Mouse (Mus musculus): ENCODE data around the gene 4930452B06Rik. TPM values are rescaled to one million over a fixed set of nuclear protein-coding genes. Genes with fewer than 3 reads are reported as not detected.

4930452B06Rik gene
- total RNA-seq, 2 experiments from 2014 or later: not detected

DNA sequence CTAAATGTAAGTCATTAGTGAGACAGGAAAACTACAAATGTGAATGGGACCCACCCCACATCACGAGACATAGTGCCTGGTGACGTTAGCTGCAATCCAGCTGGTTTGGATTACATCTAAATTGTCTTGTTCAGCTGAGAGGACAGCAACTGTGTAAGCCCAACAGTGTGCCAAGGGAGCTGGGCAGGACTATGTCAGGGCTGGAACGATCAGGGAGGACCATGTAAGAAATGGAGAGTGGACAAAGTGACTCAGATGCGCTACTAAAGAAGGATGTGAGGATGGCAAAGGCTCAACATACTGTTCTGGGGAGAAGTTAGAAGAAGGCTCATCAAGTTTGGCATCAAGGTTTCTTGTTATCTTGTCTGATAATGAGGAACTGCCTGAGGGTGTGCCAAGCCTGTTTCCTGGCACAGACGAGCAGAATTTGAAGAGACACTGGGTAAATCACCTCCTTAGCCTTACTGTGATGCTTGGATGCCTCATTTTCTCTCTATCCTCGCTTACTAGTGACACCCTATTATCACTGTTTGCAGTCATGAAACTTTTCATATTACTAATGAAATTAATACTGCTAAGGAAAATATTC lies 203.6 kb downstream of the 4930452B06Rik start:
- no peak for ATAC-seq (replicated peaks; ENCODE audit: poor library complexity, severe bottlenecking)

GRCm38 (mm10) chr14:8460226-8461129 lies 205.6 kb downstream of the 4930452B06Rik start:
- ATAC-seq (replicated peaks; ENCODE audit: poor library complexity, severe bottlenecking): peak; percentile 72

DNA sequence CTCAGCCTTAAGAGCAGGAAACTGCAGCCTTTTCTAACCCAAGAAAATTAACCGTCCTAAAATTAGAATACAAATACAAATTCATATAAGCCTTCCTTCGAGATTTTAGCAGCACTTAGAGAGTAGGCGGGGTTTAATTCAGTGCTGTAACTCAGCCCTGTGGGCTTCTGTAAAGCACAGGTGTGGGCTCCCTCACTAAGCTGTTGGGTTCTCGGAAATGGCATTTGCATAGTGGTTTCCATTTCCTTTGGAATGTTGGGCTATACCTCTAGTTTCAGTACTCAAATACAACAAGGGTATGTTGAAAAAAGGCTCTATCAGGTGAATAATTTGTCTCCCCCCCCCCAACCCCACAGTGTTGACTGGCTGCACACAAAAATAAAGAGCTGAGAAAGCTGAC lies 206.3 kb downstream of the 4930452B06Rik start:
- ATAC-seq (replicated peaks; ENCODE audit: poor library complexity, severe bottlenecking): no peak

DNA sequence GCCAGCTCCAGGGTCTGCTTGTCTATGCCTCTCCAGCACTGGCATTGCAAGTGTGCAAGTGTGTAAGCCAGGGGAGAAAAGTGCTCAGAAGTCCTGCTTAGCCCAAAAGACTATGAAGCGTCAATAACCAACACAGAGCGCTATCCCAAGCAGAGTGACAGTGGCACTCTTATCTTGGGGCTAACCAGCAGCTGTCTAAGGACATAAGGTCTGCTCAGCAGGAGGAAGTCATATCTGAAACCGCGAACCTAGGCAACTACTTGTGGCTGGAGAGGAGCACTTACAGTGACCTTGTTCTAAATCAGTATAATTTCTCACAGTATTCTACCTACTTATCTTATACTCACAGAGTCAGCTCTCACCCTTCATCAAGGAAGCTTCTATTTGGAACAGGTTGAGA lies 214.9 kb downstream of the 4930452B06Rik start:
- no peak for ATAC-seq (replicated peaks; ENCODE audit: poor library complexity, severe bottlenecking)

DNA sequence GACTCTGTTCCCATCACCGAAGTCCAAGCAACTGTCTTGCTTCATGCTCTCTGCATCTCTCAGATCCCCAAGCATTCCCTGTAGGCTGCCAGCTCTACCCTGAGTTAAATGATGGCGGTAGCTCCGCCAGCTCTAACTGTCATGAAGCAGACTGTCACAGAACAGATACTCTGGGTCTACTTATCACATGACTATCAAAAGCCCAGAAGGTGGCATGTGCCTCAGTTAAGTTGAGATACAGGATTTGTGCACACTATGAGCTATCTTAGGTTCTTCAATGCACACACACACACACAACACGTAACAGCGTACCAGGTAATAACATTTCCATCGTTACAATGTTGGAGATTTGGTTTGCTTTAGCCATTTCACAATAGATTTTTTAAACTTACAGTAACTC lies 215.7 kb downstream of the 4930452B06Rik start:
- no peak for ATAC-seq (replicated peaks; ENCODE audit: poor library complexity, severe bottlenecking)

DNA sequence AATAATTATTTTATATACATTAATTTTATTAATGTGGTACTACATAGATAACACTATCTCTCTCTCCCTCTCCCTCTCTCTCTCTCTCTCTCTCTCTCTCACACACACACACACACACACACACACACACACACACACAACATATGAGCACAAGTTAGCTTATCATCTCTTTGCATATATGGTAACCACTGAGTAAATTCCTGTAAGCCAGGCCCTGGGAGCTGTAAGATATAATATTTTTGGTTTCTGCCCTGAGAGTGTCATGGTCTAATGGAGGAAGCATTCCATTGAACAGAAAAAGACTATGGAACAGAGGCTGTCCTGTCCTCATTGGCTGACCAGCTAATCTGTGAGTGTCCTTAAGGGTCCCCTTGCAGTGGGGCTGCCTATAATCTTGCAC lies 216.7 kb downstream of the 4930452B06Rik start:
- ATAC-seq (replicated peaks; ENCODE audit: poor library complexity, severe bottlenecking): no peak

DNA sequence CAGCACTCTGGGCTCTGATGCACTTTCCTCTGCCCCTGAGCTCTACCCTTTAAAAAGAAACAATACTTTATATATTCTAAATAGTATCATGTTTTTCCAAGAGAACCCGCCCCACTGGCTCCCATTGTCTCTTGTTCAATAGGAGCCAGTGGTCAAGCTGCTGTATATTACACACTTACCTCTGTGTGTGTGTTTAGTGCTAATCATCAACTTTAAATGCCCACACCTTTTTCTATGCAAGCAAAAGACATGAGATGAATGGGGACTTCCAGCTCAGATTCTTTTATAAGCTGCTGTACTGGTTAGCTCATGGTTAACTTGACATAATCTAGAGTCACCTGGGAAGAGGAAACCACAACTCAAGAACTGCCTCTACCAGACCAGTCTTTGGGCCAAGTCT lies 218.7 kb downstream of the 4930452B06Rik start:
- ATAC-seq (replicated peaks; ENCODE audit: poor library complexity, severe bottlenecking): no peak

DNA sequence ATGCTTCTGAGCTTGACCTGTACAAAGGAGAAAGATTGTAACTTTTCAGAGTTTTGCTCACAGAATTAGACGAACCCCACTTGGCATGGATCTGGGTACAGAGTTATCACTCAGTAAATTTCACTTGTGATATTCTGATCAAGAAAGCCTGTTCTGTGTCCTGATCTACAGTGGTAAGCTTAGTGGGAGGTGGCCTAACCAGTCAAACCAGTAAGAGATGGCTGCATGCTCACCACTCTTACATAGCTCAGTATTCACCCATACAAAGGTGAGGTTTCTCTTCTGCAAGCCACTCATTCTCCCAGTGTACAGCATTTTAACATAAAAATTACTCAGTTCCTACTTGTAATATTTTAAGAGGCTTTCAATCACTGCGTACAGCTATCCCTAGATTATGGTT lies 221.7 kb downstream of the 4930452B06Rik start:
- ATAC-seq (replicated peaks; ENCODE audit: poor library complexity, severe bottlenecking): no peak

- ATAC-seq (replicated peaks; ENCODE audit: poor library complexity, severe bottlenecking): no peak
These were observed 223.3 kb downstream of the 4930452B06Rik start for GRCm38 (mm10) chr14:8442691-8443090.

DNA sequence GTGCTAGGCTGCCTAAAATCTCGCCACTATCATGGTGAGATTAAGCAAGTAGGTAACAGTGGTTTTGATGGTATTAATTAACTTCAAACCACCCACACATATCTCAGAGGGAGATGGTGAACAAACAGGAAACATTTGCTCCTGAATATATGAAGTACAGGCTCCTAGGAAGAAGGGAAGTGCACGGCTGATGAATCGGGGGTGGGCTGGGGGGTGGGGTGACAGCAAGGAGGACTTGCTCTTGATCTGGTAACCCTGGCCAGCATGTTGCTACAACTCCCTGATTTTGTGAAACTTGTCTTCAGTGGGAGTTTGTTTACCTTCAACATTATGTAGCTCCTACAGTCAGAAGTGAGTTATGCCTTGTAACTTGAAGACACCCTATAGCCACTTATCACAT lies 224.4 kb downstream of the 4930452B06Rik start:
- ATAC-seq (replicated peaks; ENCODE audit: poor library complexity, severe bottlenecking): no peak

GRCm38 (mm10) chr14:8430611-8431230 lies 235.3 kb downstream of the 4930452B06Rik start:
- no peak for ATAC-seq (replicated peaks; ENCODE audit: poor library complexity, severe bottlenecking)

- ATAC-seq (replicated peaks; ENCODE audit: poor library complexity, severe bottlenecking): no peak
These were observed 236.3 kb downstream of the 4930452B06Rik start for GRCm38 (mm10) chr14:8429767-8430166.

GRCm38 (mm10) chr14:8422833-8423232 lies 243.2 kb downstream of the 4930452B06Rik start:
- ATAC-seq (replicated peaks; ENCODE audit: poor library complexity, severe bottlenecking): no peak

DNA sequence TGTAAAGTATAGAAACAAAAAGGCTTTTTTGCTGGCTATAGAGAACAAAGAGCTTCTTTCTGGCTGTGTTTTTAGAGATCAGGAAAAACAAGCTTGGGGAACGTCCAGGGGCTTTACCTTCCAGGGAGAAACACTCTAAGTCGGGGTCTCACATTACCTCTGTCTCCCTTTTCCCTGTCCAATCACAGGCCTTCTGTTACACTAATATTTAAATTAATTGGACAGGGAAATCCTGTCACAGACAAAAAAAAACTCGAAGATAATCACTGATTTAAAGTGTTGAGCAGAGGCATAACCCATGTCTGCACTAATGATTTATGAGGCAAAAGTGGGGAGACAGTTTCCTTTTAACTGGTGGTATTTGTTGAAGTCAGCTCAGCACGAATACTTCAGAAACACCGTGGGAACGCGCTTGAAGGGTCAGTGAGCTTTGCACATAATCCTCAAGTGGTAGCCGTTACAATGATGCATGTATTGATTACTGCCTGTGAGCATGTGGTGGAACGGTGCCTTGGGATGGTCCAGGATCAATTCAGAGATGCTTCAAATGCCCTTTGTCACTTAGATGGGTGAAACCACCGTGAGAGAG lies 244.7 kb downstream of the 4930452B06Rik start:
- ATAC-seq (replicated peaks; ENCODE audit: poor library complexity, severe bottlenecking): no peak

DNA sequence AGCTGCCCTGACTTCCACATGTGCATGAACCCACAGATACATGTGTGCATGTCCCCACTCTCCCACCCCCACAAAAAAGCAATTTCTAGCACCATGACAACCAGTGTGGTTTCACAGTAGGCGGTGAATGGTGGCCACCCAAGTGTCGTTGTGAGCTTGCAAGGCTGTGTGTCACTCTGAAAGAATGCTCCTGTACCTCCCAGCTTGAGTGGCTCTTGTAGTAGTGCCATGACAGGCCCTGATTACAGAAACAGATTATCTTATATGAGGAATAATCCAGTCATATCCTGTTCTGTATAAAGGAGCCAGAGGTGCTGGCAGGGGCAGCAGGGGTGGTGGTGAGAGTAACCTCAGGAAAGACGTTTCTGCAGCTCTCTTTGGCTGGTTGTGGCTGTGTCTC lies 247.4 kb downstream of the 4930452B06Rik start:
- no peak for ATAC-seq (replicated peaks; ENCODE audit: poor library complexity, severe bottlenecking)

DNA sequence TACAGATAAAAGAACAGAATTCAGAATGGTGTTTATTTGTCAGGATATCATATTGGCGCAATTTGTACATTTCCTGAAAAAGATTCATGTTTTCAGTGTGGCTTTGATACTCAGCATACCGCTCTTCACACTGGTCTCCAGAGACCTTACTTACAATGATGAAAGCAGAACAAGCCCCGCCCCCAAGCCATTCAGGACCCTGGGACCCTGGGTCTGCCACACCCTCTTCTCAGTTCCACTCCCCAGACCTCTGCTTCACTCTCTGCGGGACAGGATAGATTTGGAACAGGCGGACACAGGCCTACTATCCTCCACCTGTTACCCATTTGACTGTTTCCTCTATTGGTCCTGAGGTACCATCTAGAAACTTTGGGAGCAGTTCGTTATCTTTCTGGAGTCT lies 260.1 kb downstream of the 4930452B06Rik start:
- ATAC-seq (replicated peaks; ENCODE audit: poor library complexity, severe bottlenecking): no peak

DNA sequence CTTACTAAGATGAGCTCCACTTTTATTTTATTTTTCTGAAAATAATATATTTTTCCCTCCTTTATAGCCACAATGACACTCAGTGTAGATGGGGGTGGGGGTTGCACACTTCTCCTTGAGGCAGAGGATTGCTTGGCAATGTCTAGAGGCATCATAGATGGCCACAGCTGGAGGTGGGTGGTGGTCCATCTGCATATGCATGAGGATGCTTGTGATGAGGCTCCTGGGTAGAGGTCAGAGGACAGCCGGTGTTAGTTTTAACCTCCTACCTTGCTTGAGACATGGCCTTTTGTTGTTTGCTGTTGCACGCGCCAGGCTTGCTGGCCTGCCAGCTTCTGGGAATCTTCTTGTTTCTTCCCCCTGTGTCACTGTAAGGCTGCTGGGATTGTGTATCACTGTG lies 262.7 kb downstream of the 4930452B06Rik start:
- no peak for ATAC-seq (replicated peaks; ENCODE audit: poor library complexity, severe bottlenecking)

DNA sequence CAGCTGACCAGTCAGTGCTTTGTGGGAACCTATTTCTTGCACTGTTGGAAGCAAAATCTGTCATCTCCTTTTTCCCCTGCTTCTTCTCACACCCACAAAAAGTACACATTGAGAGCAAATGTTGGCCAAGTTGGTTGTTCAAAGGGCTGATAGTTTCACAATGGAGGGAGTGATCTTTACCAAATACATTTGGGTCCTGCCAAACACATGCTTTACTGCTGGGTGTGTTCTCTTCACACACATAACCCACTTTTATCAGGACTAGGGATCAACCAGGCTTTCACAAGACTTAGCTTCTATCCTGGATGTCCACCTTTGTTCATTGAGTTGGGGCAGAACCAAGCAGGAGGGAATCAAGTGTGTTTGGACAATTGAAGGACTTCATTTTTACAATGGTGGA lies 267.5 kb downstream of the 4930452B06Rik start:
- ATAC-seq (replicated peaks; ENCODE audit: poor library complexity, severe bottlenecking): no peak

GRCm38 (mm10) chr14:8395690-8396287 lies 270.3 kb downstream of the 4930452B06Rik start:
- ATAC-seq (replicated peaks; ENCODE audit: poor library complexity, severe bottlenecking): no peak

DNA sequence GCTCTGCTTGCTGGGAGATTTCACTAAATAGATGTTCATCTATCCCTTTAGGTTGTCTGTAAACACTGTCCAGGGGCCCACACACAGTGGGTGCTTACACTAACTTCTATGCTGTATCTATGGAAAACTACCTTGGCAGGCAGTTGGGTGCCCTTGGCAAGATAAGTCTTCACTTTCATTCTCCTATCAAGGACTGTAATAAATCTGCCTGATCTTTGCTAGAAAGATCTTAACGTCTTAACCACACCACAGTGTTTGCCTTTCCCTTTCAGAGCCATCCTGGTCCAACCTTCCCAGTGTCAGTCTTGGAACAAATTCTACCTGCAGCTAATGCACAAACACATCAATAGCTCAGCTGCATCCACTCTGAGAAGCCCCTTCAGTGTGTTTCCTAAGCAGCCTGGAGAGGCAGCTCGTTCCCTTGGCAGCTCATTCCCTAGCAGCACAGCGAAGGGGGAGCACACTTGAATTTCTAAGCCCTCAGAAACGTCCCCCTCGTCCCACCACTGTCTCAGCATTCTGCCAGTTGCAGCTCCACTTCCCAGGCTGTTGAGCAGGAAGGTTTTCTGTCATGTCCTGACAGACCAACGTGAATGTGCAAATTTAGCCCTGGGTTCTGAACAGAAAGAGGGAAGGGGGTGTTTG lies 273.7 kb downstream of the 4930452B06Rik start:
- ATAC-seq (replicated peaks; ENCODE audit: poor library complexity, severe bottlenecking): no peak
